Mouse (Mus musculus) right cerebral cortex, postnatal 10 days (tissue): Measurements from ENCODE around the gene Lst1.

Experiments used
- DNase-seq, 2 experiments: peaks; one replicate each; pipeline ENCODE4 v3.0.0; 2021; ENCODE audit warnings: low spot score in 2 of 2

Lst1 gene

GRCm38 (mm10) chr17:35209785-35210535 lies 21.7 kb upstream of the Lst1 start:
- DNase-seq = no peak

DNA sequence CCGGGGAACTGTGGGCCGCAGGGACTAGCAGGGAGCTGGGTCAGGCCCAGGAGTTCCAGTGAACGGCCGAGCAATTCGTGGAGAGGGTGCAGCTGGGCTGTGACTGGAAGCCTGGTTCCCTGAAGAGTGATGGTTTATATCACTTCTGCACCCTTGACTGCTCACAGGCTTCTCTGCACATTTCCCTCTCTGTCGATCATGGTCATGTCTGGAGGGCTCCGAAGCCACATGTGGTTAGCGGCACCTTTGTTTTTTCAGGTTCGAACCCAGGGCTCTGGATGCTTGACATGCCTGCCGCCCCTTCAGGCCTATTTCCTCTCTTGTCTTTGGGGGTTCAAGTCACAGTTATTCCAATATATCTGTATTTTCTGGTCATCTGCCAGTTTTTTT lies 17.1 kb upstream of the Lst1 start:
- no peak for DNase-seq

DNA sequence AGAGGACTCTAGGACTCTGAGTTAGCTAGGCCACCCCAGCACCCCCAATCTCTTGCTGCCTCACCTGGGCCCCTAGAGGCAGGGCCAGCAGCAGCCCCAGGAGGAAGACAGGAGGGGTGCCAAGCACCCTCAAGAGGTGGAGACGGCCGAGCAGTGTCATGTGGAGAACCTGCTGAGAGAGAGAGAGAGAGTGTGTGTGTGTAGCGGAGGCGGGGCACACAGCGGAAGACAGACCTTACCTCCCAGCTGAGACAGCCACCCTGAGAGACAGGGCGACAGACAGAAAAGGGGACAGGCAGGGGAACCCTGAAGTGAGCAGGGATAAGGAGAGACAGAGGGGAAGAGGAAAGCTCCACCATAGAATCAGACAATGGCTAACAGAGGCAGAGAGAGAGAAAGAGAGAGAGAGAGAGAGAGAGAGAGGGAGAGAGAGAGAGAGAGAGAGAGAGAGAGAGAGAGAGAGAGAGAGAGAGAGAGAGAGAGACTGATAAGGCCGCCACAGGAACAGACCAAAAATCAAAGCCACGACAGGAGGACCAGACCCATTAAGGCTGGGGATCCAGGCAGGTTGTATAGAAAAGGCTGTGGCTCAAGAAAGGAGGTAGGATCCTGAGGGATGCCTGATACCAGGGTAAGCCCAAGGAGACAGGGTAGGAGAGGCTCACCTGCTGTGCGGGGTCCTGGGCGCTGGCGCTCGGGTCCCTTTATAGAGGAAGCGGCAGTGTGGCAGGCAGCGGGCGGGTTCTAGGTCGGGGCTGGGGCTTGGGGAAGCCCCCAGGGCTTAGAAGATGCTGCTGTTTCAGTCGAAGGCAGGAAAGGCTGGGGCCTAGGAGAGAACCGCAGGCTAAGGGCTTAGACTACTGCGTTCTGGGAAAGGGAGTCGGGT lies 16.5 kb upstream of the Lst1 start, which contains the start of gene Lta:
Lta (minus strand) TSS at position 858 of the 886 bp plus-strand sequence.
- no peak for DNase-seq

DNA sequence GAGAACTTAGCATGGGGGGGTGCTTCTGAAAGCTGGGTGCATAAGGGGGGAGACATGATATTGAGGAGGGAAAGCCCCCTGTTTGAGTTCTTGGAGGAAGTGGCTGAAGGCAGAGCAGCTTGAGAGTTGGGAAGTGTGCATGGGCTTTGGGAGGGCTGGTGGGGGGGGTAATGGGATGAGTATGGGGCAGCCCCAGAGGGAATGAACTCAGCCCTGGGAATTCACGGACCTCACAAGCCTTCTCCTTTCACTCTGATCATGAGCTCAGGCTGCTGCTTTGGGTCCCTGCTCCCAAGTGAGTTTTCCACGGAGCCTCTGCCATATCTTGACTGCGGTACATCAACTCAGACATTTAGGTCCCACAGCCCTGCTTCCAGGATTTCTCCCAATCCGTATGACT lies 14.2 kb upstream of the Lst1 start:
- DNase-seq = no peak

DNA sequence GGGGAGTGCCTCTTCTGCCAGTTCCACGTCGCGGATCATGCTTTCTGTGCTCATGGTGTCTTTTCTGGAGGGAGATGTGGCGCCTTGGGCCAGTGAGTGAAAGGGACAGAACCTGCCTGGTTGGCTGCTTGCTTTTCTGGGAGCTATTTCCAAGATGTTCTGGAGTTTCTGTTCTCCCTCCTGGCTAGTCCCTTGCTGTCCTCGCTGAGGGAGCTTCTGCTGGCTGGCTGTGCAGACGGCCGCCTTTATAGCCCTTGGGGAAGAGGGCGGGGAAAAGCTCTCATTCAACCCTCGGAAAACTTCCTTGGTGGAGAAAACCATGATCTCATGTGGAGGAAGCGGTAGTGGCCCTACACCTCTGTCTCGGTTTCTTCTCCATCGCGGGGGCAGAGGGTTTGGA lies 13.5 kb upstream of the Lst1 start, which contains the start of gene Tnf:
Tnf (minus strand) TSS at position 221 of the 400 bp plus-strand sequence.
- DNase-seq = no peak

DNA sequence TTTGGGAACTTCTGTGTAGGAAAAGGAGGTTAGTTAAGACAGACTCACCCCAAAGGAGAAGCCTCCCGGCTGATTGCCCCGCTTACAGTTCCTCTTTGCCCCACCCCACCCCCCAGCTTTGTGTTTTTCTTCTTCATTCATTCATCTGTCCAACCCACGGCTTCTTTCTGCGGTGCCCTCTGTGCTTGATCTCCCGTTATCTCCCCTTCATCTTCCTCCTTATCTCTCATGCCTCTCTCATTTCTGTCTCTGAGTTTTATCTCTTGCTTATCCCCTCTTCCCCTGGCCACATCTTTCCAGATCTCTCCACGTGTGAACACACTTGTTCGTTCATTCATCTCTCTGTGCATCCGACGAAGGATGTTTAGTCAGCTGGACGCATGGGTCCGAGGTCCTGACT lies 12.9 kb upstream of the Lst1 start:
- DNase-seq = no peak

DNA sequence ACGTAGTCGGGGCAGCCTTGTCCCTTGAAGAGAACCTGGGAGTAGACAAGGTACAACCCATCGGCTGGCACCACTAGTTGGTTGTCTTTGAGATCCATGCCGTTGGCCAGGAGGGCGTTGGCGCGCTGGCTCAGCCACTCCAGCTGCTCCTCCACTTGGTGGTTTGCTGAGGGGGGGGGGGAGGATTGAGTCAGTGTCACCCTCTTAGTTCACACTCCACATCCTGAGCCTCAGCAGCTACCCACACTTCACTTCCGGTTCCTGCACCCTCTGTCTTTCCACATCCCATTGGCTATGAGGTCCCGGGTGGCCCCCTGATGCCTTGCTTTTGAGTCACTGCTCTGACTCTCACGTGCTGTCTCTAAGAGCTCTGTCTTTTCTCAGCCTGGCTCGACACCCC lies 12.2 kb upstream of the Lst1 start:
- DNase-seq = no peak

DNA sequence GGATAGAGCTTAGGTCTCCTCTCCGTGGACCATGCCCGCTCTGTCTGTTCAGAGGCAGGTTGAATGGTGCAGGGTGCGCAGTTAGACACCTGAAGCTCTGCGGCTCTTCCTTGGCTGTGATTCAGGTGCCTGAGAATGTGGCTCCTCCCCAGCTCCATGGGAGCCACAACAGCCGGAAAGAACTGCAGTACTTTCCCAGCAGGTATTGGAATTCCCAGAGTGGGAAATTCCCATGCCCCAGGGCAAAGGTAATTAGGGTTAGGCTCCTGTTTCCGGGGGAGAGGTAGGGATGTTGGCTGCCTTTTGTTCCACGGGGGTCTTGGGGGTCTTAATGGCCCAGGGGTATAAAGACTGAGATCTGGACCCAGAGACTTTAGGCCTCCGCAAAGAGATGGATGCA lies 10.7 kb upstream of the Lst1 start:
- DNase-seq = no peak

DNA sequence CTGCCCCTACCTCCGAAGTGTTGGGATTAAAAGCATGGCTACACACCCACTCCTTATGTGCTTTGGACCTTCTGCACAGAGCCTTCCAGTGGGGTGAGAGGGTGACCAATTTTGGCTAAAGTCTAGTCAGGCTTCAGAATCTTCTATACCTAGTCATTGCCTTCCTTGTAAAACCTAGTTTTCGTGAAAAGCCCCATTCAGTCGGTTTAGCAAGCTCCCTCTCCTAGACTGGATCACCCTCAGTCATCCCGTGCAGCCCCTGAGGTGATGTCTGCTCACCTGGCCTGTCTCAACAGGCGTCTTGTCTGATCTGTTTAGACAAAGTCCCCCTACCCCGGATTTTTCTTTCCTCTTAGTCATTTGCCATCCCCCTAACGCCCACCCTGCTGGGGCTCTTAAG lies 9.8 kb upstream of the Lst1 start:
- DNase-seq = no peak

DNA sequence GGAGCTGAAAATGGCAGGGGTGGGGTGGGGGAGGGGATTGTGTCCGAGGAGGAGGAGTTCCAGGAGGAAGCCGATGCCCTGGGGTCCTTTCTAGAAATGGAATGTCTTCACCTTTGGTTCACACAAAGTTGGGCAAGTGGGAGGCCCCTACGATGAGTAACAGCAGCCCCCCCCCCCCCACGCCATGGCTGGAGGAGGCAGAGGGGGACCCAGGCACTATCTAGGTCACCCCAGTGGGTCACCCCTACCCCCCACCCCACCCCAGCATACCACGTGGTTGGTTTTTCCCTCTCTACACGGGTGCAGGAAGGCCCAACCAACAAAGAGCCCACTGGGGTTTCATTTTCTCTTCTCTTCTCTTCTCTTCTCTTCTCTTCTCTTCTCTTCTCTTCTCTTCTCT lies 8.9 kb upstream of the Lst1 start:
- DNase-seq = no peak

DNA sequence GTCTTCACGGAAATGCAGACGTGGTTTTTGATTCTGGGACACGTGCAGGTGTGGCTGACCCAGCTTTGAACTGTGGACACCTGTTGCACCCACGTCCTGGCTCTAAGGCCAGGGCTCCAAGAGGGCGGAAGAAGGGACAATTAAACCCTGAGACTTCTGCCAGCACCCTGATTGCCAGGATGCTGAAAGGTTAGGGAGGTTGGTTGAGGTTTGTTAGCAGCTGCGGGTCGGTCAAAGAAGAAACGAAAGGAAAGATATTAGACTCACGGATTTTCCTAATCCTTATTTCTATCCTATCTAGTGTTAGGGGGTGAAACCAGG lies 8.0 kb upstream of the Lst1 start:
- no peak for DNase-seq

- peak; percentile 85 for DNase-seq
Observed at GRCm38 (mm10) chr17:35195631-35196320, 7.5 kb upstream of the Lst1 start.

DNA sequence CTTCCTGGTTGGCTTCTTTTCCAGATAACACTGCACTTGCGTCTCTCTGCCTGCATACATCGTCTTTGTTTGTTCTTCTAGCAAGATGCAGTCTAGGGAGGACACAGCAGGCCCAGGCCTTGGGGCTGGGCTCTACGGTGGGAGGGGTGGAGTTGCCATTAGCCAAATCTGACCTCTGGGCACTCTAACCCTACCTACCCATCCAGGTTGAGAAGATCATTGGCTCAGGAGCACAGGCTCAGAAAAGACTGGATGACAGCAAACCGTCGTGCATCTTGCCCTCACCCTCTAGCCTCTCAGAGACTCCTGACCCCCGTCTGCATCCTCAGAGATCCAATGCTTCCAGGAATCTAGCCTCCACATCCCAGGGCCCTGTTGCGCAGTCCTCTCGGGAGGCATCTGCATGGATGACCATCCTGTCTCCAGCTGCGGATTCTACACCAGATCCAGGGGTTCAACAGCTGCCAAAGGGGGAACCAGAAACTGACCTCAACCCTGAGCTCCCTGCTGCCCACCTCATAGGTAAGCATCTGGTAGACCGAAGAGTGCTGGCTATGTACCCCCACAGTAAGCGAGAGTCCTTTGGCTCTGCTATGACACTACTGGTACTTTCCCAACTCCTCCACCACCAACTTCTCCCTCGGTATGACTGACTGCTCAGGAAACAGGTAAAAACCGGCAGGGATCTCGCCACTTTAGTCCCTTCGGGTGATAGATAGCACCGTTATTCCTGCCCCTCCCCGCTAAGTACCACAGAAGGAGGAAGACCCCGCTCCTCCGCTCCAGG lies 6.8 kb upstream of the Lst1 start:
- no peak for DNase-seq

DNA sequence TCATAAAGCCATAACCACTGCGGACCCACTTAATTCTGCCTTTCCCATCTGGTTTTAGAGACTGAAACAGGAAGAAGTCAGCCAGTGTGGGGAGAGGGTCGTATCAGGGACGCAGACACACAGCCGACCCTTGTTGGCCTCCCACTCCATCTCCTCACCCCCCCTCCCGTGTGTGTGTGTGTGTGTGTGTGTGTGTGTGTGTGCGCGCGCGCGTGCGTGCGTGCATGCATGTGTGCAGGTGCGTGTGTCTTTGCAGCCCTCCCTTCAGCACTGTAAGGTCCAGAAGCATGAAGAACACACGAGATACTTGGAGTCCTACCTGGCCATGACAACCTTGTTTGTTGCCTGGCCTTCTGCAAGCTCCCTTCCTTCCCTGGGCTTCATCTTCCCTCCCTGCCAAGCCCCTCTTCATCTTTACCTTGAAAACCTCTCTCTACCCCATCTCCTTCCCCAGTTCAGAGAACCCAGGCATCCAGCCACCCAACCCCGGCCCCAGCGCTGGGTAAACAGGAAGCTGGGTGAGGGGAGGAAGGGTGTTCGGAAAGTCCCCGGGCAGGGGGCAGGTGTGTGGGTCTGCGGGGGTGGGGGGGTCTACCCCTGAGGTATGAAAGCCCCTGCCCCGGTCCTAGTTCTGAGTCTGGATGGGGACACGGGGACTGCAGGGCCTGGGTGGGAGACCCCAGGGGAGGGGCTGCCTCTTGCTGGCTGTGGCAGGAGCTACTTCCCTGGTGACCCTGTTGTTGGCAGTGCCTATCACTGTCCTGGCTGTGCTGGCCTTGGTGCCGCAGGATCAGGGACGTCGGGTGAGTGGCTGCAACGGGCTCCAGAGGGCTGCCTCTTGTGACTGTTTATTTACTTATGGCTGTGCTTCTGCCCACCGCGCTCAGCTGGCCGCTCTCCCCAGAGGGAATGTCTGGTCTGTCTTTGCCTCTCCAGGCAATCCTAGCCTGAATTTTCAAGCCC lies 5.9 kb upstream of the Lst1 start, which contains the start of gene Ltb:
Ltb (plus strand) TSS at position 559 of the 963 bp plus-strand sequence.
- DNase-seq = no peak

- no peak for DNase-seq
Observed at GRCm38 (mm10) chr17:35192924-35193323, 4.7 kb upstream of the Lst1 start.

DNA sequence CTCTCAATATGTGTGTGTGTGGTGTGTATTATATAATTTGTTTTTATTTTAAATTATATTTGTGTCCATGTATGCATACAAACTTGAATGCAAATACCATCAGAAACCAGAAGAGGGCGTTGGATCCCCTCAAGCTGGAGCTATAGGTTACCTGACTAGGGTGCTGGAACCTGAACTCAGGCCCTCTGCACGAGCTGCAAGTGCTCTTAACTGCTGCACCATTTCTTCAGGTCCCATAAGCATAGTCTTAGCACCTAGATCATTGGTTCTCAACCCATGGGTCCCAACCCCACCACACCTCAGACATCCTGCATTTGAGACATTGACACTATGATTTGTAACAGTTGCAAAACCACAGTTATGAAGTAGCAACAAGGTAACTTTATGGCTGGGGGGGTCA lies 3.5 kb upstream of the Lst1 start:
- DNase-seq = no peak

- DNase-seq = no peak
Observed at GRCm38 (mm10) chr17:35190096-35190495, 1.9 kb upstream of the Lst1 start.

GRCm38 (mm10) chr17:35189186-35189585 lies 947 bp upstream of the Lst1 start:
- DNase-seq = no peak

GRCm38 (mm10) chr17:35187345-35187744 lies 894 bp downstream of the Lst1 start:
- DNase-seq = no peak

DNA sequence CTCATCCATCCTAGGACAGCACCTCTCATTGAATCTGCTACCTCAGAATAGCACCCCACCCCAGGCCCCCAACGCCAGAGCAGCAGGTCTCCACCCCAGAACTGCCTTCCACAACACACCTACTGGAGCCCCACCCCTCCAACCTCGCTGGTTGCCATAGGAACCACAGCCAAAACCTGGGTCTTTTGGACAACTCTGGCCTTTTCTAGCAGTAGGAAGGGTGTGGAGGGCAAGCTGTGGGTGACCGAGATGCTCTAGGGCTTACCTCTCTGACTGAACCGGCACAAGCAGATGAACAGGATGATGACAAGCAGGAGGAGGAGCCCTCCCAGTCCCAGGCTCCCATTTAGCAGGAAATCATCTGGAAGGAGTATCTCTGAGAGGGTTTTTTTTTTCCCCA lies 1.6 kb downstream of the Lst1 start:
- peak in 1 of 2 experiments; percentile 51 for DNase-seq
